Mouse (Mus musculus) spleen, adult 12 weeks (tissue): ENCODE data around the gene Scfd2.

ENCODE experiments used
- DNase-seq: peaks from one replicate; pipeline ENCODE4 v3.0.0; 2022; ENCODE audit warnings: low spot score

Scfd2 gene

DNA sequence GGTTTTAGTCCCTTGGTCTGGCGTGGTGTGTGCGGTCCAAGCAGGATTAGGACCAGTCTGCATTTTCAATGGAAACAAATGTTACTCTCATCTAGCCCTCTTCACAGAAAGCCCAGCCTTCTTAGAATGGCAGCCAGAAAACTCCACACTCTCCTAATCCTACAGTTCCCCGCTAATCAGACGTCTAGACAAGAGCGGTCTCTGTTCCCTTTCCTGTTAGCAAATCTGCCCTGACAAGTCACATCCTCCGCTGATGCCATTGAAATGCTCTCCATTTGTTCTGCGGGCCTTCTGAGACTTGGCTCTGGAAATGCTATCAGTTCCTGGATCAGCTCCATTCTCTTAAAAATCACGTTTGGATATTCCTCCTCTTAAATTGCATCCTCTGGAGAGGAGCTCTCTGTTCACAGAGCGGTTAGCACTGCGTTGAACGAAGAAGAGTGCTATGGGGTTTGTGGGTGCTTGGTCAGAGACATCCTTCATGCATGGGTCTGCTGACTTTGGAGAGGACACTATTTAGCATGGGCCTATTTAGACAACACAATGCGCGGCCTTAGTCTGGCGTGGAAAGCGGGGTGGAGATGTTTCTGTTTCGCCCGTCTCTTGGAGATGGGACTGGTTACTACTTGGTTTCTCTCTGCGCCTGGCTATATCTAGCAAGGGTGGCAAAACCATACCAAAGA, 358.3 kb downstream of the Scfd2 start:
- no peak for DNase-seq

GRCm38 (mm10) chr5:74172208-74172607, 359.4 kb downstream of the Scfd2 start:
- DNase-seq, result no peak

- no peak for DNase-seq
These were observed 359.8 kb downstream of the Scfd2 start for GRCm38 (mm10) chr5:74171768-74172167.

DNA sequence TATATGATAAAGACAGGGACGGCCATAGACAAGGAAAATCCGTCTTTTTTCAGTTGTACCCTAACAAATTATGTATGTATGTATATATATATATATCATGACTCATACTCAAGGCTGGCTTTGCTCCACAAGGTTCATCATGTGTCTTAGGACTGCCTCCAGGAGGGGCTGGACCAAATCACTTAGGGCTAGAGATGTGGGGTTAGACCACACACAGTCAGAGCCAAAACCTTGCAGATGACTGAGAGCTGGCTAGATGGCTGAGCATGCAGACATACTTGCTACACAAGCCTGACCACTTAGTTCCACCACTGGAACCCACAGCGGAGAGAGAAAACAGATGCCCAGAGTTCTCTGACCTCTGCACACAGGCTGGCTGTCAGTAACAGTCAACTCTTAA, 363.5 kb downstream of the Scfd2 start:
- DNase-seq, result no peak

- no peak for DNase-seq
These were observed 364.9 kb downstream of the Scfd2 start for GRCm38 (mm10) chr5:74166642-74167041.

DNA sequence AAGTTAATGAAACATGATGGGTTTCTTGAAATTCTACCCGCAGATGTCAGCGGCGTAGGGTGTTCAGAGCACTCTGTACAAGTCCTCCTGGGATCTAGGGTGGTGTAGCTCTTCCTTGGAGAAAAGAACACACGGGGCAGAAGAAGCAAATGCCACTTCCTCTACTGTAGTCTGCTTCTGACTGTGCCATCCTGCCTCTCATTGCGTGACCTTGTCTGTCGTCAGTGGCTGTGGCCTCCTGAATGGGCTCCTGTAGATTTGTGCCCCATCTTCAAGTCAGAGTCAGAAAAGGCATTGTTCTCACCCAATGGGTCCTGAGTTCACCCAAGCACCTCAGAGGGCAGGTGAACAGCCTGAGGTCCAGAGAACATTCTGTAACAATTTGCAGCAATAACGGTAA, 367.0 kb downstream of the Scfd2 start:
- DNase-seq, result no peak

DNA sequence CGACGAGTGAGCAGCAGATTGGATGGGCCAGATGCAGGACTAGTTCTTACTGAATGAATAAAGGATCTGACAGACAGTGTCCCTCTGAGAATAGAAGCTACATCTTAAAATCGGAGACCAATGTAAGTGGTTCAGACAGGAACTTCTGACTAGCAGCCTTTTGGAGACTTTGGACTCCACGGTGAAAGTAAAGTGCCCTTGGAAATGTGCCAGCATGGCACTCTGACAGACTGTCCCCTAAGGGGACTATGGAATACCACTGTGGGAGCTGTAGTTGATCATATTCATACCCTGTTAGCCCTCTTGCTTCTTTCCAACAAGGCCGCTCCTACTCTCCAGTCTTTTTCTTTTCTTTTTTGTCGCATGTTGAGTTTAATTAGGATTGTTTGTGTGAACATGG, 368.4 kb downstream of the Scfd2 start:
- no peak for DNase-seq

- no peak for DNase-seq
These were observed 369.5 kb downstream of the Scfd2 start for GRCm38 (mm10) chr5:74162013-74162412.

DNA sequence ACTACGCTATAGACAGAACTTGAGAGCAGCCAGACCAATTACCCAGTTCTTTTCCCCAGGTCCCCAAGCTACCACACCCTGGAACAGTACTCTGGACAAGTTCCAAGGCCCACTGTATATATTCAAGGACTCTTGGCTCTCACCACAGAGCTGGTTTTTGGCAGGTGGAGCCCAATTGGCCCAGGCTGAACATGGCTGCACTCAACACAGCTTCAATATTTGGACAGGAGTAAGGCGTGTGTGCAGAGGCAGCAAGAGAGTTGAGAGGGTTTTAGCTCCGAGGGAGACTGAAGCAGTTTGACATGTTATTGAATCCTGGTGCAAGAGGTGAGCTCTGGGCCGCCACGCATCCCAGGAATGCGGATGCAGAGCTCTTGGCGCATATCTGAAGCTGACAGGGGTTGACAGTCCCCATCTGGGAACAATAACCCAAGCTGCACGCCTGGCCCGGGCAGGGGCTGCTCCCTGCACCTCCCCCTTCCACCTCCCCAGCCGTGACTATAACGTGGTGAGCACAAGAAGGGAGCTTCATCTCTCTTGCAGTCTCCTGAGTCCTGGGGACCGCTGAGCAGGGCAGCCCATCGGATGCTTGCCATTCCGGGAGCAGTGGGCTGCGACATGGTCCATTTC, 370.1 kb downstream of the Scfd2 start:
- DNase-seq, result no peak

GRCm38 (mm10) chr5:74160349-74160748, 371.2 kb downstream of the Scfd2 start:
- no peak for DNase-seq

GRCm38 (mm10) chr5:74159906-74160305, 371.7 kb downstream of the Scfd2 start:
- DNase-seq, result no peak

DNA sequence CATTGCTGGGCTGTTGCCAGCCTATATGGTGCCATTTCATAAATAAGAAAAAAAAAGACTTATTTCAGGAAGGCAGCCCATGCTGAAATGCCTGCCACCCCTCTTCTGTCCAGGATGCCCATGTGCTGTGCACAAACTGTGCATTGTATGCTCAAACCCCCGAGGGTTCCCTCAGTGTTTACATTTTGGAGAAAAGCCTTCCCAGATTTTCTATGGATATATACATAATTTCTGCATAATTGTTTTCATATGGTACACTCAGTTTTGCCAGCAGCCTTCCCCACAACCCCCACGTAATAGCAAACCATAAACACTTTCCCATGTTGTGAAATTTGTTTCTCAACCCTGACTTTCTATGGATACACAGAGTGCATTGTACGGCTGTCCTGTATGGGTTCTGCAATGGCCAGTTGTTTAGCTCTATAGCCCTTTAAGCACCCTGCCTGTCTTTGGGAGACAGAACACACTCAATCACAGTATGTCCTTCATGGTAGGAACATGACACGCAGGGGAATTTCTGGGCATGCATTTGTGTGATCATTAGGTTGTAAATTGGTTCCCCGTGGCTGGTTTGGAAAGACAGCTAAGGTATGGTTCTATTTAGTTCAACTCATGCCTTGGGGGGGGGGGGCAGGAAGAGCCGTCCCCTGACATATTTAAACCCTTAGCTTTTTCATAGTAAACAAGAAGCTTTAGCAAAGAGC, 372.5 kb downstream of the Scfd2 start:
- DNase-seq, result no peak

DNA sequence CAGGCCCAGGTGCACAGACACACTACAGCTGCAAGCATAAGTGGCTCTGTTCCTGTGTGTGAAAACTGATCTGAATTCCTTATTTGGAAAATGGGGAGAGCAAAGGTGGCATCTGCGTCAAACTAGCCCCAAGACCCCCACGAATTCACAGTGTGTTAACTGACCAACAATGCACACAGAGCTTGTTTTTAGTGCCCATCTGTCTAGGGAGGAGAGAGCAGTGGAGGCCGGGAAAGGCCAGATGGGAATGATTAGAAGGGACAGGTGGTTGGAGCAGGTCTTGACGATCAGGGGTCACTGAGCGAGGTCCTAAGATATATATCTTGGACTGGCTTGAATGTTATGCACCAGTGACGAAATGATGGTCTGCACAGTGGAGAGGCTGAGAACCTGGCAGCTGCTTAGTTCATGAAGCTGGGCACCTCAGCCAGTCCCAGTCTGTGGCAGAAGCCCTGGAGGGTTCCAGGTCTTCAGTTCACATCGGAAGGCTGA, 375.7 kb downstream of the Scfd2 start:
- no peak for DNase-seq
